Mouse (Mus musculus) lung, embryonic 14.5 days (tissue): Measurements from ENCODE around the gene Cenpf. TPM values are rescaled to one million over a fixed set of nuclear protein-coding genes. Genes with fewer than 3 reads are reported as not detected.

Source experiments
- ATAC-seq: fragments of 200-750 bp; cut with Nextera tagmentation; 2 replicates; pipeline ENCODE4 v1.8.0; 2017; ENCODE audit warnings: mild to moderate bottlenecking, moderate TSS enrichment, moderate library complexity; ENCODE audit not compliant: insufficient read depth
- DNase-seq: peaks from one replicate; pipeline ENCODE4 v3.0.0-alpha.2; 2015
- H3K27ac ChIP-seq: fragments of 300-500 bp; sonication (generic); 2 replicates; pipeline ENCODE4 v1.5.1; 2014; ENCODE audit warnings: low read depth, mild to moderate bottlenecking, moderate library complexity
- H3K27me3 ChIP-seq: fragments of 300-500 bp; sonication (generic); 2 replicates; pipeline ENCODE4 v1.6.1; 2014; ENCODE audit warnings: low read length, control low read depth; ENCODE audit not compliant: insufficient read depth
- H3K36me3 ChIP-seq: fragments of 300-500 bp; sonication (generic); 2 replicates; pipeline ENCODE4 v1.6.1; 2014; ENCODE audit warnings: control low read depth; ENCODE audit not compliant: insufficient read depth
- H3K4me1 ChIP-seq: fragments of 300-500 bp; sonication (generic); 2 replicates; pipeline ENCODE4 v1.6.1; 2014; ENCODE audit warnings: antibody characterized with exemption, control low read depth; ENCODE audit not compliant: insufficient read depth
- H3K4me2 ChIP-seq: fragments of 300-500 bp; sonication (generic); 2 replicates; pipeline ENCODE4 v1.6.1; 2014; ENCODE audit warnings: mild to moderate bottlenecking
- H3K4me3 ChIP-seq: fragments of 300-500 bp; sonication (generic); 2 replicates; pipeline ENCODE4 v1.5.1; 2014; ENCODE audit warnings: low read depth, low read length
- H3K9ac ChIP-seq: fragments of 300-500 bp; sonication (generic); 2 replicates; pipeline ENCODE4 v1.6.1; 2014
- H3K9me3 ChIP-seq: fragments of 300-500 bp; sonication (generic); 2 replicates; pipeline ENCODE4 v1.6.1; 2016; ENCODE audit warnings: low read depth, low read length, control low read depth
- CTCF ChIP-seq: IDR thresholded peaks from 2 replicates; pipeline ENCODE4 v1.5.1; 2016; ENCODE audit warnings: antibody characterized with exemption, low read depth
- WGBS: fragments of 180-500 bp; shearing (Covaris S2); extraction: QIAGEN DNeasy Blood & Tissue Kit; methylation state at CpG from one replicate; pipeline ENCODE4 v1.1.7; 2014; 5-methylcytosine and 5-hydroxymethylcytosine counted together
- polyA plus RNA-seq: library from polyadenylated mRNA; unstranded; fragments of >200 nt; fragmentation: Nextera tagmentation; extraction: Ambion mirVana; gene quantifications from 2 replicates; pipeline ENCODE4 v1.2.1, GENCODE M21; 2014

The Cenpf gene
- polyA plus RNA-seq, 1 experiment from 2014 or later: 103 TPM

DNA sequence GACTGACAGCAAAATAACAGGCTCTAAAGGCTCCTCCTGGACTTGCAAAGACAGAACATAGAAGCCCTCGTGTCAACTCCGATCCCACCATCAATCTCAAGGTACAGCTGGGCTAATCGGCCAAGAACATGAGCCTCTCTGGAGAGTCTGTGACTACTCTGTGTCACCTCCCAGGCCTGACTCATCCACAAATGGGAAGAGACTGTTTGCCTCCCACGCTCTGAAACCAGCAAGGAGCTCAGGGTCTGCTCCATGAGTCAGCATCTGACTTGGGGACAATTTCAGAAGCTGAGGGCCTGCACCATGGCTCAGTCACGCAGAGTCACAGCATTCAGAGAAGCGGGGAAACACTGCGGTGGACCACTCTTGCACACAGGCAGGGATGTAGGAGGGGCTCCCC, 72.6 kb downstream of the Cenpf start:
- no peak for ATAC-seq
- Histone ChIP-seq H3K4me1 (peaks cover 7% of the 10 kb centered on the region; the same call in 1 of the 2 replicates), H3K27me3 (no peaks in the 10 kb centered on the region), H3K36me3 (no peaks in the 10 kb centered on the region), H3K9ac (no peak overlapping the region), H3K4me3 (no peak overlapping the region), H3K27ac (no peak overlapping the region), H3K9me3 (no peaks in the 10 kb centered on the region), H3K4me2 (no peak overlapping the region)
- 65% methylated on average over 7 of the region's 7 CpGs for WGBS
- no peak for TF ChIP-seq CTCF
- peak; percentile 23 for DNase-seq

DNA sequence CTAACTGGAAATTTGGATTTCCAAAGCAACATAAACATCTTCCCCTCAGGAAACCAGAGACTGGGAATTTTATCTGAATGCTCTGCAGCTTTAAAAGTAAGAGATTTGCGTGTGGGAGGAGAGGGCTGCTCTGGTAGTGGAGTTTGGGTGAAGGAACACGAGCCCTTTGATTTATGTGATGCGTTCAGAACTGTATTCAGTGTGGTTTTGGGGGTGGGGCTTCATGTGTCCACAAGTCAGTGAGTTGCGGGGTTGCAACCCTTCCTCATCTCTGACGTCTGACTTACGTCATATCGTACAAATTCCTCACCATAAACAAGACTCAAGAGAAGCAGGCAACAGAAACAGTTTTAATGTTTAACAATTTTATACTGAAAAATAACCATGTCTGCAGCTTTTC, 74.8 kb downstream of the Cenpf start:
- Histone ChIP-seq H3K27ac (no peak overlapping the region), H3K27me3 (no peaks in the 10 kb centered on the region), H3K4me3 (no peak overlapping the region), H3K4me2 (no peak overlapping the region), H3K36me3 (no peaks in the 10 kb centered on the region), H3K9me3 (no peaks in the 10 kb centered on the region), H3K9ac (no peak overlapping the region), H3K4me1 (peaks cover 2% of the 10 kb centered on the region; the same call in 1 of the 2 replicates)
- WGBS: 29% methylated on average over 7 of the region's 7 CpGs
- ATAC-seq (no peak), DNase-seq (peak; percentile 52)
- TF ChIP-seq CTCF: no peak

DNA sequence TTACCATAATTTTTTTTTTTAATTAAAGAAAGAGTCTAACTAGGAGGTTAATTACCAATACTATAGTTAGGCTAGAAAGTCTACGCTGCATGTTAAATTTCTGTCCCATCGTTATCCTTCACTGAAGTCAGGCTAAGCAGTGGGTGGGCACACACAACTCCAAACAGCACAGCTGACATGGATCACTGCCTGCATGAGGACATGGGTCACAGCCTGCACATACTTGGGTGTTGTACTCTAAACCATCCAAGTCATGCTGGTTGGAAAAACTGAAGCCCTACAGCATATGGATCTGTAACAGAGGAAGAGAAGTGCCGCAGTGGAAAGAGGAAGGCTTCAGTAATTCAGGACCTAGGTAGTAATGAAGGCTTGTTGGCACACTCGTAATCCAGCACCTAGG, 76.1 kb downstream of the Cenpf start:
- ATAC-seq (peak; percentile 83), DNase-seq (peak; percentile 82)
- no peak overlapping the region for H3K27ac ChIP-seq
- H3K4me2 ChIP-seq: no peak overlapping the region
- H3K9me3 ChIP-seq: no peaks in the 10 kb centered on the region
- 51% methylated on average over 4 of the region's 4 CpGs for WGBS
- H3K9ac ChIP-seq: no peak overlapping the region
- no peak overlapping the region for H3K4me3 ChIP-seq
- H3K27me3 ChIP-seq: no peaks in the 10 kb centered on the region
- peaks cover 2% of the 10 kb centered on the region; the same call in 1 of the 2 replicates for H3K4me1 ChIP-seq
- no peaks in the 10 kb centered on the region for H3K36me3 ChIP-seq
- TF ChIP-seq CTCF: no peak

DNA sequence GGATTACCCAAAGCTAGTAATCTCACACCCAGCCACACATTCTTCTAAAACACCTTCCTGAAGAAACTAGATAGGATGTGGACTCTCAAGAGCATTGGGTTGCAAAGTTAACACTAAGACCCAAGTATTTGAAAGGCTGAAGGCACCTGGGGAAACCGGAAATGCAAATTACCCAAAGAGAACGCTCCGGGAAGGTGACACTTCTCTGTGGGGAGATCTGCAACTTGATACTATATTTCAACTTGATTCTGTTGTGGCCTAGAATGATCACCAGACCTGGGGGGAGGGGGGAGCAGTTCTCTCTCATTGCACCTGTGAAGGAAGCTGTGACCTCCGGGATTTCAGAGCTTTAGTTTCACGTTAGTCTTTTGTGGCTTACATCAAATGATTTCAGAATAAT, 79.2 kb downstream of the Cenpf start:
- Histone ChIP-seq H3K4me3 (no peak overlapping the region), H3K9me3 (no peaks in the 10 kb centered on the region), H3K36me3 (no peaks in the 10 kb centered on the region), H3K27me3 (no peaks in the 10 kb centered on the region), H3K4me1 (peaks cover 2% of the 10 kb centered on the region; the same call in 1 of the 2 replicates), H3K4me2 (no peak overlapping the region), H3K27ac (no peak overlapping the region), H3K9ac (no peak overlapping the region)
- WGBS: 17% methylated on average over 5 of the region's 5 CpGs
- TF ChIP-seq CTCF: no peak
- no peak for DNase-seq
- ATAC-seq: no peak

- 72% methylated on average over 3 of the region's 3 CpGs for WGBS
- ATAC-seq (no peak), DNase-seq (no peak)
- no peaks in the 10 kb centered on the region for H3K9me3 ChIP-seq
- TF ChIP-seq CTCF: no peak
- H3K4me1 ChIP-seq: peaks cover 2% of the 10 kb centered on the region; the same call in 1 of the 2 replicates
- no peak overlapping the region for H3K27ac ChIP-seq
- no peaks in the 10 kb centered on the region for H3K27me3 ChIP-seq
- no peak overlapping the region for H3K9ac ChIP-seq
- H3K4me3 ChIP-seq: no peak overlapping the region
- H3K36me3 ChIP-seq: no peaks in the 10 kb centered on the region
- H3K4me2 ChIP-seq: no peak overlapping the region
These were observed 79.8 kb downstream of the Cenpf start for GRCm38 (mm10) chr1:189608039-189608438.

GRCm38 (mm10) chr1:189605598-189606126, 82.2 kb downstream of the Cenpf start:
- DNase-seq (no peak), ATAC-seq (no peak)
- H3K4me3 ChIP-seq: no peak overlapping the region
- 79% methylated on average over 8 of the region's 8 CpGs for WGBS
- H3K4me1 ChIP-seq: no peaks in the 10 kb centered on the region
- H3K9ac ChIP-seq: no peak overlapping the region
- H3K27me3 ChIP-seq: no peaks in the 10 kb centered on the region
- no peaks in the 10 kb centered on the region for H3K9me3 ChIP-seq
- no peak for TF ChIP-seq CTCF
- H3K27ac ChIP-seq: no peak overlapping the region
- no peak overlapping the region for H3K4me2 ChIP-seq
- no peaks in the 10 kb centered on the region for H3K36me3 ChIP-seq

DNA sequence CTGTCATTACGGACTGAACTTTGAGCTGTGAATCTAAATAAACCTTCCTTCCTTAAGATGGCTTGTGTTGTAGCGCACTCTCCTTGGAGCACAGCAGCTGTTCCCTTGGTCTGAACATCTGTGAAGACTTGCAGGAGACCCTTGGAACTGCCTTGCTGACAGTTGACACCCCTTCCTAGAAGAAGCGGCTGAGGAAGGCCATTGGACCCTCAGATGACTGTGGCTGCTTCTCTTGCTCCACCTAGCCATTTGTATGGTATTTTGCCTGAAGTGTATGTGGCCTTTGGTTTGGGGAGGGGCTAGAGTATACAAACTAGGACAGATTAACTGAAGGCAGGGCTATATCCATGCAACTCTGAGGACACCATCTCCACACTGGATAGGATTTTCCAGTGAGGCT, 90.8 kb downstream of the Cenpf start:
- Histone ChIP-seq H3K27me3 (no peaks in the 10 kb centered on the region), H3K36me3 (no peaks in the 10 kb centered on the region), H3K4me2 (no peak overlapping the region), H3K27ac (no peak overlapping the region), H3K4me1 (no peaks in the 10 kb centered on the region), H3K9ac (no peak overlapping the region), H3K4me3 (no peak overlapping the region), H3K9me3 (no peaks in the 10 kb centered on the region)
- 72% methylated on average over 3 of the region's 3 CpGs for WGBS
- ATAC-seq: no peak
- TF ChIP-seq CTCF: no peak
- no peak for DNase-seq

Other genes with a start within 250 kb of the Cenpf start
- gene Ptpn14, start 40.2 kb upstream of the Cenpf start, polyA plus RNA-seq: 10.3 and 11.6 TPM in 2 replicates
- gene Smyd2, start 234.3 kb upstream of the Cenpf start, polyA plus RNA-seq: 115 and 117 TPM in 2 replicates